Mouse (Mus musculus): Measurements from ENCODE around the gene Dhx16.

GRCm38 (mm10) chr17:35841076-35841950 is 38.3 kb upstream of the Dhx16 start, which contains the start of gene Mdc1:
- TF ChIP-seq POLR2A (IDR thresholded peaks at IDR 0.05; ENCODE audit: low read depth, low read length) (peak; percentile 79), CTCF (IDR thresholded peaks at IDR 0.05; ENCODE audit: extremely low read depth, insufficient read length, insufficient replicate concordance, low read depth, low read length) (no peak)

Measured in small intestine, adult 2 months (tissue).